Mouse (Mus musculus): ENCODE results near the gene B9d1.

Gene B9d1

GRCm38 (mm10) chr11:61540642-61541041 is 35.7 kb downstream of the B9d1 start:
- no peak for DNase-seq (ENCODE audit: low spot score)

GRCm38 (mm10) chr11:61541106-61541505 is 36.2 kb downstream of the B9d1 start:
- DNase-seq (ENCODE audit: low spot score) = no peak

GRCm38 (mm10) chr11:61545586-61545985 is 40.6 kb downstream of the B9d1 start:
- DNase-seq (ENCODE audit: low spot score) = no peak

GRCm38 (mm10) chr11:61546452-61546851 is 41.5 kb downstream of the B9d1 start:
- DNase-seq (ENCODE audit: low spot score) = no peak

- no peak for DNase-seq (ENCODE audit: low spot score)
Observed at GRCm38 (mm10) chr11:61547710-61548109, 42.8 kb downstream of the B9d1 start.

GRCm38 (mm10) chr11:61550631-61551030 is 45.7 kb downstream of the B9d1 start:
- DNase-seq (ENCODE audit: low spot score) = no peak

GRCm38 (mm10) chr11:61553015-61553754 is 48.2 kb downstream of the B9d1 start:
- DNase-seq (ENCODE audit: low spot score) = no peak

GRCm38 (mm10) chr11:61559572-61559971 is 54.6 kb downstream of the B9d1 start:
- no peak for DNase-seq (ENCODE audit: low spot score)

GRCm38 (mm10) chr11:61562421-61562820 is 57.5 kb downstream of the B9d1 start:
- DNase-seq (ENCODE audit: low spot score) = no peak
